Mouse (Mus musculus) activated CD4-positive, CD25-positive, alpha-beta regulatory T cell, adult 4 months (primary cell): ENCODE data around the gene Tssk3. TPM values are rescaled to one million over a fixed set of nuclear protein-coding genes. Genes with fewer than 3 reads are reported as not detected.

ENCODE experiments used
- ATAC-seq: one replicate; pipeline ENCODE4 v1.8.0; 2017
- polyA plus RNA-seq, 2 experiments: library from polyadenylated mRNA; unstranded; fragments of 100-300 nt; shearing (Covaris generic); gene quantifications; one replicate each; pipeline ENCODE4 v1.2.1; 2017

Tssk3 gene
- polyA plus RNA-seq, 2 experiments from 2014 or later = not detected

GRCm38 (mm10) chr4:129447778-129448563, 42.9 kb downstream of the Tssk3 start:
- ATAC-seq = no peak

- no peak for ATAC-seq
Observed at GRCm38 (mm10) chr4:129447360-129447759, 43.5 kb downstream of the Tssk3 start.

GRCm38 (mm10) chr4:129441145-129441544, 49.7 kb downstream of the Tssk3 start:
- no peak for ATAC-seq

GRCm38 (mm10) chr4:129440340-129441063, 50.3 kb downstream of the Tssk3 start, which contains the start of gene Zbtb8b:
Gene Zbtb8b (minus strand): TSS chr4:129440853.
- ATAC-seq = no peak

Other genes with a start within 250 kb of the Tssk3 start
- under 1 TPM; 0.20 TPM for gene C77080, start 229.6 kb downstream of the Tssk3 start, polyA plus RNA-seq
- under 1 TPM; 0.46 to 0.48 TPM for gene Sync, start 203.4 kb downstream of the Tssk3 start, polyA plus RNA-seq
- gene Rbbp4, start 155.7 kb downstream of the Tssk3 start, polyA plus RNA-seq = 100 to 1,000 TPM; 309 to 413 TPM
- gene Zbtb8os, start 155.3 kb downstream of the Tssk3 start, polyA plus RNA-seq = 100 to 1,000 TPM; 117 TPM
- gene Zbtb8a, start 112.9 kb downstream of the Tssk3 start, polyA plus RNA-seq = 1 to 10 TPM; 4.4 to 5.3 TPM
- gene Zbtb8b, start 50.2 kb downstream of the Tssk3 start, polyA plus RNA-seq = not detected
- gene Bsdc1, start 29.4 kb downstream of the Tssk3 start, polyA plus RNA-seq = 10 to 100 TPM; 22.7 to 24.8 TPM
- not detected for gene Fam229a, start 168 bp upstream of the Tssk3 start, polyA plus RNA-seq
- 1 to 10 TPM; 3.6 to 3.8 TPM for gene Marcksl1, start 22.6 kb upstream of the Tssk3 start, polyA plus RNA-seq
- 100 to 1,000 TPM; 225 to 283 TPM for gene Hdac1, start 51.7 kb upstream of the Tssk3 start, polyA plus RNA-seq
- gene Lck, start 82.6 kb upstream of the Tssk3 start, polyA plus RNA-seq = 1,000 to 10,000 TPM; 1,301 to 1,674 TPM
- gene Fam167b, start 87.5 kb upstream of the Tssk3 start, polyA plus RNA-seq = 1 to 10 TPM; 1.3 to 1.6 TPM
- 100 to 1,000 TPM; 377 to 435 TPM for gene Eif3i, start 109.6 kb upstream of the Tssk3 start, polyA plus RNA-seq
- gene Tmem234, start 109.6 kb upstream of the Tssk3 start, polyA plus RNA-seq = 100 to 1,000 TPM; 296 to 341 TPM
- gene Dcdc2b, start 123.2 kb upstream of the Tssk3 start, polyA plus RNA-seq = 1 to 10 TPM; 2.9 to 3.3 TPM
- gene Iqcc, start 128.1 kb upstream of the Tssk3 start, polyA plus RNA-seq = 10 to 100 TPM; 48.2 to 51.8 TPM
- gene Ccdc28b, start 132.9 kb upstream of the Tssk3 start, polyA plus RNA-seq = 10 to 100 TPM; 36.2 to 40.4 TPM
- gene Txlna, start 150.0 kb upstream of the Tssk3 start, polyA plus RNA-seq = 10 to 100 TPM; 21.0 to 33.3 TPM
- gene Kpna6, start 181.7 kb upstream of the Tssk3 start, polyA plus RNA-seq = 10 to 100 TPM in 1 of 2 experiments, 1 to 10 TPM in 1; 7.4 to 11.2 TPM
- gene Tmem39b, start 205.8 kb upstream of the Tssk3 start, polyA plus RNA-seq = 10 to 100 TPM in 1 of 2 experiments, 1 to 10 TPM in 1; 7.6 to 15.6 TPM